Mouse (Mus musculus): ENCODE data around the gene Neurl1b. TPM values are rescaled to one million over a fixed set of nuclear protein-coding genes. Genes with fewer than 3 reads are reported as not detected.
A peak's percentile ranks its signal among the peaks of the same experiment; 100 is the strongest.

Gene Neurl1b
- polyA plus RNA-seq (2015; fragmentation: Nextera tagmentation; extraction: Ambion mirVana) = 0.68 and 0.90 TPM in 2 replicates

GRCm38 (mm10) chr17:26414523-26415354 is at the start of gene Neurl1b:
Neurl1b (plus strand) TSS chr17:26414829.
- Histone ChIP-seq H3K4me2 (peak within 1 kb of the TSS; percentile 100), H3K27ac (no peak within 1 kb of the TSS), H3K9ac (peak within 1 kb of the TSS; percentile 62), H3K9me3 (no peaks in the 10 kb centered on the region), H3K27me3 (peaks cover 51% of the 10 kb centered on the region), H3K36me3 (no peaks in the 10 kb centered on the region), H3K4me1 (peaks cover 22% of the 10 kb centered on the region), H3K4me3 (peak within 1 kb of the TSS; percentile 75)
- WGBS = under 1% methylated on average over 82 of the region's 105 CpGs
- peak; percentile 11; the same call in 1 of the 2 replicates for ATAC-seq (ENCODE audit: insufficient number of reproducible peaks, low FRiP score, low TSS enrichment, low read depth)

GRCm38 (mm10) chr17:26366792-26367191 is 47.8 kb upstream of the Neurl1b start:
- ATAC-seq (ENCODE audit: insufficient number of reproducible peaks, low FRiP score, low TSS enrichment, low read depth) = no peak

GRCm38 (mm10) chr17:26368336-26368992 is 46.2 kb upstream of the Neurl1b start:
- H3K9me3 ChIP-seq = no peaks in the 10 kb centered on the region
- ATAC-seq (ENCODE audit: insufficient number of reproducible peaks, low FRiP score, low TSS enrichment, low read depth) = peak; percentile 33; the same call in 1 of the 2 replicates
- H3K27me3 ChIP-seq = 0 out of 2 replicates have a peak, but pooled peaks cover 7% of the 10 kb centered on the region
- no peak overlapping the region for H3K9ac ChIP-seq
- peaks cover 11% of the 10 kb centered on the region for H3K4me1 ChIP-seq
- no peak overlapping the region for H3K4me2 ChIP-seq
- no peak overlapping the region for H3K27ac ChIP-seq
- H3K4me3 ChIP-seq = no peak overlapping the region
- H3K36me3 ChIP-seq = no peaks in the 10 kb centered on the region
- WGBS = 36% methylated on average over 10 of the region's 10 CpGs

More at GRCm38 (mm10) chr17:26366792-26367191, 47.8 kb upstream of the Neurl1b start:
- WGBS = 69% methylated on average over 4 of the region's 4 CpGs
- Histone ChIP-seq H3K9me3 (no peaks in the 10 kb centered on the region), H3K27ac (no peak overlapping the region), H3K36me3 (no peaks in the 10 kb centered on the region), H3K4me2 (no peak overlapping the region), H3K4me1 (peaks cover 18% of the 10 kb centered on the region), H3K27me3 (no peaks in the 10 kb centered on the region), H3K9ac (no peak overlapping the region), H3K4me3 (no peak overlapping the region)

- H3K36me3 ChIP-seq = no peaks in the 10 kb centered on the region
- 0 out of 2 replicates have a peak, but pooled peaks cover 7% of the 10 kb centered on the region for H3K27me3 ChIP-seq
- no peak overlapping the region for H3K4me3 ChIP-seq
- H3K4me1 ChIP-seq = peaks cover 11% of the 10 kb centered on the region
- no peak overlapping the region for H3K9ac ChIP-seq
- no peaks in the 10 kb centered on the region for H3K9me3 ChIP-seq
- WGBS = 46% methylated on average over 9 of the region's 9 CpGs
- no peak for ATAC-seq (ENCODE audit: insufficient number of reproducible peaks, low FRiP score, low TSS enrichment, low read depth)
- H3K27ac ChIP-seq = no peak overlapping the region
- no peak overlapping the region for H3K4me2 ChIP-seq
Measured at GRCm38 (mm10) chr17:26370521-26371245, 43.9 kb upstream of the Neurl1b start.

GRCm38 (mm10) chr17:26371246-26371535 is 43.4 kb upstream of the Neurl1b start:
- no peak overlapping the region for H3K9ac ChIP-seq
- H3K4me2 ChIP-seq = no peak overlapping the region
- no peak overlapping the region for H3K4me3 ChIP-seq
- no peak overlapping the region for H3K27ac ChIP-seq
- H3K27me3 ChIP-seq = 0 out of 2 replicates have a peak, but pooled peaks cover 7% of the 10 kb centered on the region
- H3K4me1 ChIP-seq = peaks cover 11% of the 10 kb centered on the region
- no peak for ATAC-seq (ENCODE audit: insufficient number of reproducible peaks, low FRiP score, low TSS enrichment, low read depth)
- H3K9me3 ChIP-seq = no peaks in the 10 kb centered on the region
- H3K36me3 ChIP-seq = no peaks in the 10 kb centered on the region
- 41% methylated on average over 3 of the region's 3 CpGs for WGBS

- no peak overlapping the region for H3K4me2 ChIP-seq
- peaks cover 5% of the 10 kb centered on the region for H3K4me1 ChIP-seq
- H3K27ac ChIP-seq = no peak overlapping the region
- H3K4me3 ChIP-seq = no peak overlapping the region
- H3K27me3 ChIP-seq = 0 out of 2 replicates have a peak, but pooled peaks cover 7% of the 10 kb centered on the region
- no peaks in the 10 kb centered on the region for H3K36me3 ChIP-seq
- no peak overlapping the region for H3K9ac ChIP-seq
- no peak for ATAC-seq (ENCODE audit: insufficient number of reproducible peaks, low FRiP score, low TSS enrichment, low read depth)
- 76% methylated on average over 5 of the region's 5 CpGs for WGBS
- H3K9me3 ChIP-seq = no peaks in the 10 kb centered on the region
Measured at GRCm38 (mm10) chr17:26373211-26373610, 41.4 kb upstream of the Neurl1b start.

GRCm38 (mm10) chr17:26376416-26376815 is 38.2 kb upstream of the Neurl1b start:
- ATAC-seq (ENCODE audit: insufficient number of reproducible peaks, low FRiP score, low TSS enrichment, low read depth) = no peak
- Histone ChIP-seq H3K9ac (no peak overlapping the region), H3K4me3 (no peak overlapping the region), H3K27me3 (0 out of 2 replicates have a peak, but pooled peaks cover 7% of the 10 kb centered on the region), H3K9me3 (no peaks in the 10 kb centered on the region), H3K4me1 (peaks cover 11% of the 10 kb centered on the region), H3K4me2 (no peak overlapping the region), H3K27ac (no peak overlapping the region), H3K36me3 (no peaks in the 10 kb centered on the region)
- 54% methylated on average over 1 of the region's 1 CpGs for WGBS

- WGBS = 79% methylated on average over 4 of the region's 4 CpGs
- ATAC-seq (ENCODE audit: insufficient number of reproducible peaks, low FRiP score, low TSS enrichment, low read depth) = no peak
Measured at GRCm38 (mm10) chr17:26376994-26377744, 37.5 kb upstream of the Neurl1b start.

GRCm38 (mm10) chr17:26380280-26380985 is 34.2 kb upstream of the Neurl1b start:
- no peak overlapping the region for H3K4me3 ChIP-seq
- peak overlapping the region; percentile 27; the same call in 1 of the 2 replicates for H3K4me2 ChIP-seq
- no peaks in the 10 kb centered on the region for H3K9me3 ChIP-seq
- H3K27me3 ChIP-seq = no peaks in the 10 kb centered on the region
- no peak overlapping the region for H3K27ac ChIP-seq
- WGBS = 47% methylated on average over 7 of the region's 8 CpGs
- ATAC-seq (ENCODE audit: insufficient number of reproducible peaks, low FRiP score, low TSS enrichment, low read depth) = no peak
- H3K36me3 ChIP-seq = no peaks in the 10 kb centered on the region
- no peak overlapping the region for H3K9ac ChIP-seq
- H3K4me1 ChIP-seq = peaks cover 19% of the 10 kb centered on the region

More at GRCm38 (mm10) chr17:26376994-26377744, 37.5 kb upstream of the Neurl1b start:
- no peak overlapping the region for H3K9ac ChIP-seq
- no peak overlapping the region for H3K4me3 ChIP-seq
- H3K9me3 ChIP-seq = no peaks in the 10 kb centered on the region
- H3K36me3 ChIP-seq = no peaks in the 10 kb centered on the region
- peaks cover 19% of the 10 kb centered on the region for H3K4me1 ChIP-seq
- no peak overlapping the region for H3K4me2 ChIP-seq
- H3K27me3 ChIP-seq = 0 out of 2 replicates have a peak, but pooled peaks cover 7% of the 10 kb centered on the region
- no peak overlapping the region for H3K27ac ChIP-seq

- Histone ChIP-seq H3K27ac (no peak overlapping the region), H3K4me3 (no peak overlapping the region), H3K27me3 (no peaks in the 10 kb centered on the region), H3K4me1 (peaks cover 19% of the 10 kb centered on the region), H3K4me2 (peak overlapping the region; percentile 27; the same call in 1 of the 2 replicates), H3K9me3 (no peaks in the 10 kb centered on the region), H3K9ac (no peak overlapping the region), H3K36me3 (no peaks in the 10 kb centered on the region)
- no peak for ATAC-seq (ENCODE audit: insufficient number of reproducible peaks, low FRiP score, low TSS enrichment, low read depth)
- 38% methylated on average over 4 of the region's 4 CpGs for WGBS
Measured at GRCm38 (mm10) chr17:26380986-26381446, 33.6 kb upstream of the Neurl1b start.
